Mouse (Mus musculus) C2C12 (cell line): ENCODE data around the gene Nadk. TPM values are rescaled to one million over a fixed set of nuclear protein-coding genes. Genes with fewer than 3 reads are reported as not detected.

Experiments used
- H3K27me3 ChIP-seq: one replicate; pipeline ENCODE4 v1.6.1; 2011; ENCODE audit not compliant: control insufficient read depth, insufficient read depth, insufficient read length
- H3K36me3 ChIP-seq: one replicate; pipeline ENCODE4 v1.6.1; 2011; ENCODE audit not compliant: control insufficient read depth, insufficient read depth
- H3K4me3 ChIP-seq: one replicate; pipeline ENCODE4 v1.5.1; 2011; ENCODE audit warnings: mild to moderate bottlenecking, control low read depth; ENCODE audit not compliant: poor library complexity, insufficient read depth, severe bottlenecking
- H3K79me2 ChIP-seq: one replicate; pipeline ENCODE4 v1.6.1; 2011; ENCODE audit not compliant: control insufficient read depth, insufficient read depth
- H3K79me3 ChIP-seq: one replicate; pipeline ENCODE4 v1.6.1; 2011; ENCODE audit warnings: low read depth, control low read depth
- H3ac ChIP-seq: one replicate; pipeline ENCODE3; 2011; ENCODE audit warnings: low read depth; ENCODE audit not compliant: control insufficient read depth, insufficient read length
- CEBPB ChIP-seq: IDR thresholded peaks from one replicate; pipeline ENCODE4 v1.6.1; 2011; ENCODE audit warnings: low read depth, mild to moderate bottlenecking, control low read depth, moderate library complexity
- CTCF ChIP-seq: IDR thresholded peaks from one replicate; pipeline ENCODE4 v1.5.1; 2011; ENCODE audit not compliant: control insufficient read depth, insufficient read depth, insufficient read length
- FOSL1 ChIP-seq: IDR thresholded peaks from one replicate; pipeline ENCODE4 v1.8.0; 2011; ENCODE audit warnings: mild to moderate bottlenecking, low read length; ENCODE audit not compliant: poor library complexity, insufficient read depth, severe bottlenecking
- MAX ChIP-seq: IDR thresholded peaks from one replicate; pipeline ENCODE4 v1.6.1; 2011; ENCODE audit warnings: mild to moderate bottlenecking, control low read depth
- MYOD1 ChIP-seq: IDR thresholded peaks from one replicate; pipeline ENCODE4 v1.6.1; 2011; ENCODE audit warnings: low read depth; ENCODE audit not compliant: control insufficient read depth, insufficient read length
- MYOG ChIP-seq: IDR thresholded peaks from one replicate; pipeline ENCODE4 v1.6.1; 2011; ENCODE audit not compliant: control insufficient read depth, insufficient read length; ENCODE audit errors: extremely low read depth
- USF1 ChIP-seq: IDR thresholded peaks from one replicate; pipeline ENCODE4 v1.6.1; 2011; ENCODE audit warnings: low read depth, mild to moderate bottlenecking, control low read depth, moderate library complexity
- polyA plus RNA-seq: library from polyadenylated mRNA; unstranded; fragments of >200 nt; fragmentation: generic; extraction: Trizol; gene quantifications from one replicate; pipeline ENCODE4 v1.2.1, GENCODE M21; 2012; ENCODE audit warnings: missing spikeins

Nadk gene
- polyA plus RNA-seq, 1 experiment = 209 TPM

DNA sequence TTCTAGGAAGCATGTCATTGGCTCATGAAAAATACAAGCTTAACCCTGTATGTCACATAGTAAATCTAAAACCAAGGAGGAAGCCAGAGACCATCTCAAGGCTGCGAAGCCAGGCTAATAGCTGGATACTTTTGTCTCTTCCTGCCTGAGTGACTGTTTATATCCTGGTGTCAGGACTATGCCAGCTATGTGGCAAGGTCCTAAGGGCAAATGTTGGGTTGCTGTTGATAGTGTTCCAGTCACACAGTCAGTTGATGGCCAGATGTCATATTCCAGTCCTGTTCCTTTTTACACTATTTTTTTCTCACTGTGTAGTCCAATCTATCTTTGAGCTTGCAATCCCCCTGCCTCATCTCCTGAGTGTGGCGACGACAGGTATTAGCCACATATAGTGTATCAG lies 51.1 kb downstream of the Nadk start:
- Histone ChIP-seq H3K79me3 (no peaks in the 10 kb centered on the region), H3K27me3 (no peaks in the 10 kb centered on the region), H3K79me2 (no peaks in the 10 kb centered on the region), H3ac (no peak overlapping the region), H3K4me3 (no peak overlapping the region), H3K36me3 (peaks cover 69% of the 10 kb centered on the region)
- TF ChIP-seq FOSL1 = no peak
- no peak for TF ChIP-seq MAX
- TF ChIP-seq CEBPB = no peak
- no peak for TF ChIP-seq MYOG

DNA sequence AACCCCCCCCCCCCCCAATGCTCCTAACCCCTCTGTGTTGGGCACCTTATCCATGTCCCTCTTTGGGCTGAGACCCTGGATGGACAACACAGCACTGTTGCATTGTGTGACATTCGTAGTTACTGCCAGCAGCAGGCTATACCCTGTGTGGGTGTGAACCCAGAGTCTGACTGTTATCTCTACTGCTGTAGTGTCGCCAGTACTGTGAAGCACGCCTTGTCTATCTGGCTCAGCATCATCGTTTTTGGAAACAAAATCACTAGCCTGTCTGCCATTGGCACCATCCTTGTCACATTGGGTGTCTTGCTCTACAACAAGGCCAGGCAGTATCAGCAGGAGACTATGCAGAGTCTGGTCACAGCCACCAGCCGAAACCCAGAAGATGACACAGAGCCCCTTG lies 56.1 kb downstream of the Nadk start:
- Histone ChIP-seq H3ac (no peak overlapping the region), H3K27me3 (no peaks in the 10 kb centered on the region), H3K79me2 (peaks cover 14% of the 10 kb centered on the region), H3K36me3 (peaks cover 70% of the 10 kb centered on the region), H3K79me3 (peaks cover 2% of the 10 kb centered on the region), H3K4me3 (no peak overlapping the region)
- TF ChIP-seq CTCF (no peak), USF1 (no peak), MAX (no peak), FOSL1 (no peak), CEBPB (no peak), MYOD1 (no peak), MYOG (no peak)

DNA sequence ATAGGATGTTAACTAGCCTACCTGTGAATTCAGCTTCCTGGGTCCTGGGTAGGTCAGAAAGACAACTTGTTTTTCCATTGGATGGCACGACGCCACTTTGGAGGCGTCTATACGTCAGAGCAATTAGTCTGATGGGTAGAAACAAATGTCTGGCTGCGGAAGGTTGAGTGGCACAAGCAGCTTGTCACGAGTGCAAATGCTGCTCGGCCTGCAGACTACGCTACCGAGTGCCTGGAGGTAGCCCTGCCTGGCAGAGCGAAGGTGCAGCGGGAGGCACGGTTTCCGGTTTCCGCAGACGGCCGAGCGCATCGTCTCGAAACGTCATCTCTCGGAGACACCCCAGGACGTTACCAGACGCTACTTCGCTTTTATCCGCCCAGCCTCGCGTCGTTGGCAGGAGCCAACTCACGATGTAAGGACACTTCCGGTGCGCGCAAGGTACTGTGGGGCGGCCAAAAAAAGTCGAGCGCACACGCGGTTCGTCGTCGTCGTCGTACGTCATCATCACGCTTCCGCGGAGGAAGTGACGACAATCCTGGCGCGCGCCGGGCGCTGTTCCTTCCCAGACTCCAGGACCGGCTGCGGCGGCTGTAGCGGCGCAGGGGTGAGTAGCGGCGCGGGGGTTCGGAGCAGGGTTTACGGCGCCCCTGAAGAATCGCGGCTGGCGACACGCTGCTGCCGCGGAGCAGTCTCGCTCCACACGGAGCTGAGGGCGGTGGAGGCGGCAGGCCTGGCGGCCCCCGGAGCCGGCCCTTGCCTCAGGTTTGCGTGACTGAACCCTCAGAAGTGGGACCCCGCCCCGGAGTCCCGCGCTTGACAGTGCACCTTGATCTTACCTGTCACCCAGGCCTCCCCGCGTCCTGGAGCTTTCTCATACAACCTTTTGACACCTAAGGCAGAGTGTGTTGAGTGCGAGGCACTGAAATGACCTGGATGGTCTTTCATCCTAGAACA lies 62.4 kb downstream of the Nadk start, which contains the start of gene Cdk11b:
Gene Cdk11b (plus strand): TSS at position 517 of the 954 bp plus-strand sequence.
- H3K36me3 ChIP-seq = peaks cover 39% of the 10 kb centered on the region
- peak within 1 kb of the TSS; percentile 91 for H3K4me3 ChIP-seq
- H3K79me3 ChIP-seq = peaks cover 25% of the 10 kb centered on the region
- H3K79me2 ChIP-seq = peaks cover 59% of the 10 kb centered on the region
- H3ac ChIP-seq = peak within 1 kb of the TSS; percentile 78
- TF ChIP-seq MYOD1 (no peak), MAX (peak; percentile 56)
- H3K27me3 ChIP-seq = no peaks in the 10 kb centered on the region

DNA sequence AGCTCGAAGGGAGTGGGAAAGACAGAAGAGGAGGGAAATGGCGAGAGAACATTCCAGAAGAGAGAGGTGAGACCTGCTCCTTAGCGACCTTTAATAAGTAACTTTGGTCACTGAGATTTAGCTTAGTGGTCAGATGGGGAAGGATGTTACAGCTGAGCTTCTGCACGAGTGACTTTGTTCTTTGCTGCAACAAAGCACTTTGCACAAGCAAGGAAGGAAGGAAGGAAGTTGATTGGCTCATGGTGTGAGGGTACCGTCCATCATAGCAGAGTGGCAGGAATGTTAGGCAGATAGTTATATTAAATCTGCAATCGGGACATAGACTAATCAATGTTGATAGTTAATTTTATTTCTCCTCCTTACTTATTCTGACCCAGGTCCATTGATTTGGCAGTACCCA lies 68.1 kb downstream of the Nadk start:
- Histone ChIP-seq H3ac (no peak overlapping the region), H3K4me3 (no peak overlapping the region), H3K79me3 (peaks cover 16% of the 10 kb centered on the region), H3K36me3 (peaks cover 73% of the 10 kb centered on the region), H3K79me2 (peaks cover 30% of the 10 kb centered on the region), H3K27me3 (no peaks in the 10 kb centered on the region)
- TF ChIP-seq CEBPB = no peak
- TF ChIP-seq MYOG = no peak
- TF ChIP-seq FOSL1 = no peak
- TF ChIP-seq USF1 = no peak
- no peak for TF ChIP-seq CTCF

DNA sequence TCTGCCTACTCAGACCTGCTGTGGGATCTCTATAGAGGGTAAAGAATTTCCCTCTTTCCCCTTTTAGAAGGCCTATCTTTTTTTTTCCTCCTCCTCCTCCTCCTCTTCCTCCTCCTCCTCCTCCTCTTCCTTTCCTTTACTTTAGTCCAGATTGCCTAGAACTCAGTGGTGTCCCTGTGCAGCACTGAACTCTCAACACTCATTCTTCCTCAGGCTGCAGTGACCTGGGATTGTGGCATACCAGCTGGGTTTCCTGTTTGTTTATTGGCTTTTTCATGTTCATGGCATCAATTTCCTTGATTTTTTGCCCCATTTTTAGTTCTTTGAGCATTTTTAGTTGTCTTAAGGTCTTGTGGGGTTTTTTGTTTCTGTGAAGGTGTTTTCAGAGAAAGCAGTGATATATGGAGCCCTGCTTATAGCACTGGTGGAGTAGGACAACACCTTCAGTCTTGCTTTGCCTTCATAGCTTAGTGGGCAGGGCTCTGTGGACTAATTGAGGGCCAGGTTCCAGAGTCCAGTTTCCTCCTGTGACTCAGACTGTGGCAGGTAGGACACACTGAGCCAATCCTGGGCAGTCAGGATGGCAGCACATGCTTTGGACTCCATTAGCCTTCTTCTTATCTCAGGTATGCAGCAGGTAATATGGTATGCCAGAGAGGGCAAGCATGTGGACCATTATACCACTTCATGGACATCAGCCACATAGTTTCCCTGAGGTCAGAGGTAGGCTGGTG lies 73.8 kb downstream of the Nadk start:
- Histone ChIP-seq H3ac (no peak overlapping the region), H3K79me2 (no peaks in the 10 kb centered on the region), H3K36me3 (peaks cover 86% of the 10 kb centered on the region), H3K4me3 (no peak overlapping the region), H3K27me3 (no peaks in the 10 kb centered on the region), H3K79me3 (no peaks in the 10 kb centered on the region)
- TF ChIP-seq CEBPB (no peak), MYOG (no peak), MYOD1 (no peak), MAX (no peak), USF1 (no peak), FOSL1 (no peak), CTCF (no peak)

Other genes with a start within 250 kb of the Nadk start
- gene Prkcz, start 201.0 kb upstream of the Nadk start, polyA plus RNA-seq = 0.06 TPM
- not detected for gene Gabrd, start 164.3 kb upstream of the Nadk start, polyA plus RNA-seq
- 0.90 TPM for gene Cfap74, start 153.2 kb upstream of the Nadk start, polyA plus RNA-seq
- not detected for gene Tmem52, start 93.3 kb upstream of the Nadk start, polyA plus RNA-seq
- gene Gnb1, start 71.0 kb upstream of the Nadk start, polyA plus RNA-seq = 338 TPM
- gene Slc35e2, start 39.0 kb downstream of the Nadk start, polyA plus RNA-seq = 6.3 TPM
- 40.4 TPM for gene Cdk11b, start 62.5 kb downstream of the Nadk start, polyA plus RNA-seq
- not detected for gene Gm10563, start 83.0 kb downstream of the Nadk start, polyA plus RNA-seq
- gene Mmp23, start 91.0 kb downstream of the Nadk start, polyA plus RNA-seq = 4.5 TPM
- gene Mib2, start 106.8 kb downstream of the Nadk start, polyA plus RNA-seq = 16.2 TPM
- 9.0 TPM for gene Fndc10, start 132.0 kb downstream of the Nadk start, polyA plus RNA-seq
- gene Ssu72, start 142.4 kb downstream of the Nadk start, polyA plus RNA-seq = 92.4 TPM
- gene Tmem240, start 172.4 kb downstream of the Nadk start, polyA plus RNA-seq = 0.39 TPM
- gene Atad3a, start 198.7 kb downstream of the Nadk start, polyA plus RNA-seq = 72.9 TPM
- 1.0 TPM for gene Vwa1, start 212.3 kb downstream of the Nadk start, polyA plus RNA-seq
- 0.18 TPM for gene Tmem88b, start 223.5 kb downstream of the Nadk start, polyA plus RNA-seq
- gene Ankrd65, start 228.1 kb downstream of the Nadk start, polyA plus RNA-seq = not detected
- 262 TPM for gene Mrpl20, start 240.5 kb downstream of the Nadk start, polyA plus RNA-seq